ENCODE assay signal across 8 mouse cellular contexts in genomic region chr6:51612371-51613051, GRCm38 (mm10).
DNase-seq lines count a peak whose midpoint lies in the region; ATAC-seq and TF ChIP-seq lines count a peak whose summit lies in the region.

No protein-coding gene starts in this region.

- WGBS in heart, adult 2 months, result 2% methylated on average over 54 of the region's 54 CpGs
- under 1% methylated on average over 54 of the region's 54 CpGs for WGBS in limb, embryonic 13.5 days
- under 1% methylated on average over 49 of the region's 54 CpGs for WGBS in midbrain, embryonic 12.5 days

- H3K9me3 ChIP-seq in limb, embryonic 13.5 days, result no peaks in the 10 kb centered on the region
- H3K9me3 ChIP-seq in midbrain, embryonic 12.5 days, result no peaks in the 10 kb centered on the region

- peak overlapping the region; percentile 64 for H3K4me3 ChIP-seq in heart, adult 2 months
- H3K4me3 ChIP-seq in limb, embryonic 13.5 days, result peak overlapping the region; percentile 61
- peak overlapping the region; percentile 48 for H3K4me3 ChIP-seq in midbrain, embryonic 12.5 days

- no peaks in the 10 kb centered on the region; the same call in 1 of the 2 replicates for H3K4me1 ChIP-seq in heart, adult 2 months (ENCODE audit: control insufficient read depth, insufficient read depth, low read length)
- peaks cover 5% of the 10 kb centered on the region; the same call in 1 of the 2 replicates for H3K4me1 ChIP-seq in limb, embryonic 13.5 days
- H3K4me1 ChIP-seq in midbrain, embryonic 12.5 days, result peaks cover 8% of the 10 kb centered on the region

- TF ChIP-seq EP300 in heart, adult 2 months (IDR thresholded peaks at IDR 0.05; ENCODE audit: insufficient read depth, low read depth, low read length), result no peak

- intact Hi-C loops in heart, adult 2 months (cut with DNase I), result loop anchor here (5.0 kb wide), 2 partner anchors 110 to 245 kb away; no protein-coding TSS in a partner anchor

- peak overlapping the region; percentile 48 for H3K27ac ChIP-seq in heart, adult 2 months
- H3K27ac ChIP-seq in limb, embryonic 13.5 days, result no peak overlapping the region
- H3K27ac ChIP-seq in midbrain, embryonic 12.5 days (replicated peaks), result peak overlapping the region; percentile 90

- DNase-seq in ovary, adult 18-20 months (ENCODE audit: low spot score), result peak; percentile 8
- DNase-seq in ovary, postnatal 14 days (ENCODE audit: low spot score), result no peak
- DNase-seq in embryo, embryonic 10.5 days (ENCODE audit: low spot score), result peak; percentile 80
- peak; percentile 64 to 66 for DNase-seq in heart, adult 2 months
- DNase-seq in kidney, adult 9 months, result peak; percentile 37
- peak; percentile 39 for DNase-seq in splenic B cell, adult 2 months (ENCODE audit: low read depth, low spot score)

- peak overlapping the region; percentile 14 for H3K9ac ChIP-seq in heart, adult 2 months (ENCODE audit: low read depth, low read length)
- H3K9ac ChIP-seq in limb, embryonic 13.5 days, result peak overlapping the region; percentile 70
- H3K9ac ChIP-seq in midbrain, embryonic 12.5 days (replicated peaks), result peak overlapping the region; percentile 55

- peaks cover 1% of the 10 kb centered on the region; the same call in 1 of the 2 replicates for H3K27me3 ChIP-seq in heart, adult 2 months (ENCODE audit: control insufficient read depth, insufficient read depth, low read length)
- peaks cover 13% of the 10 kb centered on the region; the same call in 1 of the 2 replicates for H3K27me3 ChIP-seq in limb, embryonic 13.5 days
- H3K27me3 ChIP-seq in midbrain, embryonic 12.5 days, result peaks cover 5% of the 10 kb centered on the region
- H3K27me3 ChIP-seq in splenic B cell, adult 2 months (ENCODE audit: control insufficient read depth, insufficient read depth, low read length, poor library complexity, severe bottlenecking), result no peaks in the 10 kb centered on the region; the same call in none of the 2 replicates

- no peaks in the 10 kb centered on the region for H3K79me2 ChIP-seq in heart, adult 2 months (replicated peaks; ENCODE audit: control insufficient read depth, insufficient read depth, low read length)

- no peaks in the 10 kb centered on the region for H3K36me3 ChIP-seq in heart, adult 2 months (ENCODE audit: control insufficient read depth, insufficient read depth, low read length)
- no peaks in the 10 kb centered on the region for H3K36me3 ChIP-seq in limb, embryonic 13.5 days
- no peaks in the 10 kb centered on the region for H3K36me3 ChIP-seq in midbrain, embryonic 12.5 days
- H3K36me3 ChIP-seq in splenic B cell, adult 2 months (ENCODE audit: control insufficient read depth, insufficient read depth, low read length, poor library complexity, severe bottlenecking), result no peaks in the 10 kb centered on the region

- H3K4me2 ChIP-seq in limb, embryonic 13.5 days (replicated peaks), result peak overlapping the region; percentile 95
- H3K4me2 ChIP-seq in midbrain, embryonic 12.5 days (replicated peaks), result peak overlapping the region; percentile 64

- peak; percentile 71 for TF ChIP-seq CTCF in heart, adult 2 months (IDR thresholded peaks at IDR 0.05)

- no peak for TF ChIP-seq POLR2A in heart, adult 2 months (IDR thresholded peaks at IDR 0.05; ENCODE audit: insufficient read depth, low read depth, low read length)

- ATAC-seq in limb, embryonic 13.5 days (ENCODE audit: low FRiP score, low read depth), result peak; percentile 77
- peak; percentile 92 for ATAC-seq in midbrain, embryonic 12.5 days (ENCODE audit: low FRiP score, low read depth)

Comparison
In these comparisons a context has a peak if more than half of its experiments do, and no peak if none do; other contexts are left out.
1. H3K9ac ChIP-seq: peak in every context shown above with its lines; median percentile 70 in limb, embryonic 13.5 days; 55 in midbrain, embryonic 12.5 days; 14 in heart, adult 2 months.